In genomic region chr13:104681212-104681611, GRCm38 (mm10) we compare ENCODE assay signal across 10 mouse cellular contexts.
DNase-seq lines count a peak whose midpoint lies in the region; ATAC-seq and TF ChIP-seq lines count a peak whose summit lies in the region.
"Had no signal": no experiment of that assay in that cellular context is flagged by ENCODE, and none has a peak within 500 bp of the region (broad histone marks: within the 10 kb centered on the region; RNA-seq: fewer than 3 reads in every experiment).

No protein-coding gene starts in this region.

- WGBS in intestine, embryonic 16.5 days: 68% methylated on average over 1 of the region's 1 CpGs

- H3K4me2 ChIP-seq in intestine, embryonic 16.5 days (ENCODE audit: low read depth, low read length): no peak overlapping the region

- no peak overlapping the region for H3K4me3 ChIP-seq in left cerebral cortex, adult 2 months
- no peak overlapping the region for H3K4me3 ChIP-seq in intestine, embryonic 16.5 days (ENCODE audit: low read length)

- in situ Hi-C loops in Patski (cut with MboI; ENCODE audit: low pct_unique_long_range_greater_than_20kb): loop anchor here (5.0 kb wide), 1 partner anchor 394 kb away; the partner anchor contains the start of gene Adamts6

- H3K9ac ChIP-seq in intestine, embryonic 16.5 days (ENCODE audit: low read depth, low read length): no peak overlapping the region

- peak; percentile 82 for ATAC-seq in frontal cortex, adult (ENCODE audit: low TSS enrichment)
- no peak for ATAC-seq in Patski
- ATAC-seq in intestine, embryonic 16.5 days: no peak

- no peak overlapping the region for H3K27ac ChIP-seq in left cerebral cortex, adult 2 months
- no peak overlapping the region for H3K27ac ChIP-seq in intestine, embryonic 16.5 days (ENCODE audit: low read length)
- H3K27ac ChIP-seq: macrophage had no signal

- intact Hi-C loops in left cerebral cortex, adult 2 months (cut with DNase I): loop anchor here (1.0 kb wide), 1 partner anchor 396 kb away; no protein-coding TSS in a partner anchor
- intact Hi-C loops in left cerebral cortex, postnatal 36 days (cut with DNase I): loop anchor here (2.0 kb wide), 1 partner anchor 396 kb away; no protein-coding TSS in a partner anchor

- H3K9me3 ChIP-seq in intestine, embryonic 16.5 days (ENCODE audit: control insufficient read depth, low read length): no peaks in the 10 kb centered on the region

- TF ChIP-seq CTCF in left cerebral cortex, adult 2 months (IDR thresholded peaks at IDR 0.05): peak; percentile 69
- TF ChIP-seq CTCF in Patski (IDR thresholded peaks at IDR 0.05): peak; percentile 45

- CTCF ChIA-PET in Patski (lab: Charles Lee): interaction anchor here (1.2 to 2.2 kb wide), 3 partner anchors 11 to 396 kb away, joined by 3 to 7 read pairs (median 4); partner anchors contain the start of gene Adamts6

- no peak for DNase-seq in frontal cortex, postnatal 36 days (ENCODE audit: low spot score in 2 of 2)
- DNase-seq in left cerebral cortex, adult 2 months (ENCODE audit: extremely low spot score in 1 of 2, low spot score in 2 of 2): no peak
- no peak for DNase-seq in left cerebral cortex, postnatal 36 days (ENCODE audit: low spot score in 2 of 2)
- DNase-seq in Patski (ENCODE audit: low read depth, low spot score): no peak
- DNase-seq in naive thymus-derived CD4-positive, alpha-beta T cell, adult 2 months (ENCODE audit: low read depth): peak; percentile 28
- DNase-seq in right cerebral cortex, postnatal 10 days (ENCODE audit: low spot score in 2 of 2): no peak
- DNase-seq: right cerebral cortex, postnatal 14 days had no signal

- no peaks in the 10 kb centered on the region for H3K27me3 ChIP-seq in Patski
- H3K27me3 ChIP-seq in intestine, embryonic 16.5 days (replicated peaks; ENCODE audit: control insufficient read depth, insufficient read depth, low read length): no peaks in the 10 kb centered on the region

- no peaks in the 10 kb centered on the region for H3K4me1 ChIP-seq in intestine, embryonic 16.5 days (ENCODE audit: control insufficient read depth, insufficient read depth, low read length)

- no peaks in the 10 kb centered on the region for H3K36me3 ChIP-seq in intestine, embryonic 16.5 days (ENCODE audit: control insufficient read depth, insufficient read depth, low read length)

- POLR2A ChIA-PET in Patski (lab: Charles Lee): no interaction called here
